Mouse (Mus musculus) liver (tissue): ENCODE measurements around the gene Suz12.

ENCODE experiments used
- DNase-seq: peaks from one replicate; pipeline ENCODE4 v3.0.0-alpha.2; 2020; ENCODE audit warnings: mixed read lengths

Gene Suz12

GRCm38 (mm10) chr11:80078831-80079230 lies 85.9 kb downstream of the Suz12 start:
- no peak for DNase-seq

- peak; percentile 54 for DNase-seq
Observed at GRCm38 (mm10) chr11:80079751-80080150, 86.8 kb downstream of the Suz12 start.

GRCm38 (mm10) chr11:80080381-80080825 lies 87.5 kb downstream of the Suz12 start:
- peak; percentile 60 for DNase-seq

- peak; percentile 97 for DNase-seq
Observed at GRCm38 (mm10) chr11:80080826-80081728, 88.2 kb downstream of the Suz12 start, which contains the start of gene Crlf3. TSS of gene Crlf3 (minus strand) at chr11:80080991.

GRCm38 (mm10) chr11:80081786-80082319 lies 88.9 kb downstream of the Suz12 start:
- peak; percentile 16 for DNase-seq
